Mouse (Mus musculus) thymus, postnatal 0 days (tissue): ENCODE data around the gene Specc1. TPM values are rescaled to one million over a fixed set of nuclear protein-coding genes. Genes with fewer than 3 reads are reported as not detected.
A peak's percentile ranks its signal among the peaks of the same experiment; 100 is the strongest.

Experiments
- DNase-seq: peaks from one replicate; pipeline ENCODE4 v3.0.0-alpha.2; 2015; ENCODE audit warnings: low spot score
- polyA plus RNA-seq: library from polyadenylated mRNA; unstranded; fragments of >200 nt; fragmentation: Nextera tagmentation; extraction: Ambion mirVana; gene quantifications from 2 replicates; pipeline ENCODE4 v1.2.1, GENCODE M21; 2015

Specc1 gene
- polyA plus RNA-seq, 1 experiment from 2014 or later, result 2.1 TPM

GRCm38 (mm10) chr11:61967034-61967433 is 10.5 kb downstream of the Specc1 start:
- DNase-seq, result no peak

GRCm38 (mm10) chr11:61968875-61969274 is 12.3 kb downstream of the Specc1 start:
- no peak for DNase-seq

GRCm38 (mm10) chr11:61970901-61971300 is 14.3 kb downstream of the Specc1 start:
- no peak for DNase-seq

- no peak for DNase-seq
Measured at GRCm38 (mm10) chr11:61971441-61972221, 15.1 kb downstream of the Specc1 start.

- DNase-seq, result no peak
Measured at GRCm38 (mm10) chr11:61974106-61974707, 17.6 kb downstream of the Specc1 start.

- no peak for DNase-seq
Measured at GRCm38 (mm10) chr11:61975783-61976182, 19.2 kb downstream of the Specc1 start.

- no peak for DNase-seq
Measured at GRCm38 (mm10) chr11:61981285-61981684, 24.7 kb downstream of the Specc1 start.

GRCm38 (mm10) chr11:61982828-61983227 is 26.3 kb downstream of the Specc1 start:
- no peak for DNase-seq

GRCm38 (mm10) chr11:61986939-61987338 is 30.4 kb downstream of the Specc1 start:
- no peak for DNase-seq

- no peak for DNase-seq
Measured at GRCm38 (mm10) chr11:61989647-61990046, 33.1 kb downstream of the Specc1 start.

- no peak for DNase-seq
Measured at GRCm38 (mm10) chr11:61991576-61991975, 35.0 kb downstream of the Specc1 start.

- no peak for DNase-seq
Measured at GRCm38 (mm10) chr11:61992671-61993285, 36.2 kb downstream of the Specc1 start.

- DNase-seq, result no peak
Measured at GRCm38 (mm10) chr11:61999501-61999900, 42.9 kb downstream of the Specc1 start.

GRCm38 (mm10) chr11:62000099-62000498 is 43.5 kb downstream of the Specc1 start:
- no peak for DNase-seq

- DNase-seq, result peak; percentile 16
Measured at GRCm38 (mm10) chr11:62001977-62002376, 45.4 kb downstream of the Specc1 start.

GRCm38 (mm10) chr11:62004881-62005240 is 48.3 kb downstream of the Specc1 start:
- peak; percentile 34 for DNase-seq

- DNase-seq, result peak; percentile 55
Measured at GRCm38 (mm10) chr11:62005241-62005910, 48.8 kb downstream of the Specc1 start.

GRCm38 (mm10) chr11:62005911-62006260 is 49.3 kb downstream of the Specc1 start:
- DNase-seq, result no peak

GRCm38 (mm10) chr11:62006680-62007079 is 50.1 kb downstream of the Specc1 start:
- no peak for DNase-seq

GRCm38 (mm10) chr11:62007984-62008383 is 51.4 kb downstream of the Specc1 start:
- no peak for DNase-seq

- no peak for DNase-seq
Measured at GRCm38 (mm10) chr11:62010625-62011231, 54.2 kb downstream of the Specc1 start.

- DNase-seq, result no peak
Measured at GRCm38 (mm10) chr11:62012039-62012438, 55.5 kb downstream of the Specc1 start.
